Mouse (Mus musculus): ENCODE results near the gene Rasa3.

DNA sequence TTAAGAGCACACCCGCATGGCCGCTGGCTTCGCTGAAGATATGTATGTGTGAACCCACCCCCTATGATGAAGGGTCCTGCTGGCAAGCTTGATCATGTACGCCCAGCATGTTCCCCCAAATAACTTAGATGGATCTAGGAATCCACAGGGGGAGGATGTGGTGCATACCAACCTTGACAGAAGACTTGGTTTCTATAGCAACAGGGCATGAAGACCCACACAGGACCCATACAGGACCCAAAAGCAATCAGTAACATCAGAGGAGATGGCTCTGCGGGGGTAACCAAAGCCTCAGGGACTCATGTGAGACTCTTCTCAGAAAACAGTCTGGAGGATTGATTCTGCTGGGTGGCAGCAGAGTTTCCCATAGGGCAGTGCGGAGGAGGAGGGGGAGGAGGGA is 86.2 kb downstream of the Rasa3 start:
- TF ChIP-seq POLR2A (IDR thresholded peaks at IDR 0.05; ENCODE audit: control insufficient read depth in 1 of 2, insufficient read depth in 1 of 2, low read depth in 1 of 2, low read length in 2 of 2, poor library complexity in 1 of 2), result no peak
- TF ChIP-seq CTCF (IDR thresholded peaks at IDR 0.05 in 2 of 3, conservative IDR thresholded peaks at IDR 0.05 in 1 of 3; ENCODE audit: control insufficient read depth in 1 of 3, insufficient read depth in 1 of 3, low read depth in 2 of 3, low read length in 3 of 3, poor library complexity in 1 of 3, severe bottlenecking in 1 of 3), result no peak
- TF ChIP-seq USF1 (IDR thresholded peaks at IDR 0.05; ENCODE audit: low read depth, low read length), result no peak
- TF ChIP-seq EP300 (IDR thresholded peaks at IDR 0.05; ENCODE audit: low read depth in 1 of 2, low read length in 2 of 2), result no peak
- TF ChIP-seq ZMIZ1 (IDR thresholded peaks at IDR 0.05; ENCODE audit: low read depth, low read length), result no peak

Data from MEL (cell line).